Mouse (Mus musculus) frontal cortex, postnatal 14 days (tissue): ENCODE measurements around the gene Galntl6.

Source experiments
- DNase-seq, 2 experiments: peaks; one replicate each; pipeline ENCODE4 v3.0.0; 2022; ENCODE audit warnings: low spot score in 2 of 2

Gene Galntl6

GRCm38 (mm10) chr8:58912196-58912839 is at the start of gene Galntl6:
Gene Galntl6, minus strand, starts transcription at chr8:58912640.
- DNase-seq: peak; percentile 18 to 52

- no peak for DNase-seq
Observed at GRCm38 (mm10) chr8:58957195-58957739, 44.8 kb upstream of the Galntl6 start.

- no peak for DNase-seq
Observed at GRCm38 (mm10) chr8:58943773-58944172, 31.3 kb upstream of the Galntl6 start.

- no peak for DNase-seq
Observed at GRCm38 (mm10) chr8:58931066-58931465, 18.6 kb upstream of the Galntl6 start.

GRCm38 (mm10) chr8:58915142-58915541 is 2.7 kb upstream of the Galntl6 start:
- DNase-seq: no peak

GRCm38 (mm10) chr8:58913640-58913968 is 1.2 kb upstream of the Galntl6 start:
- DNase-seq: no peak

- peak; percentile 15 to 20 for DNase-seq
Observed at GRCm38 (mm10) chr8:58912840-58913639, 600 bp upstream of the Galntl6 start.

GRCm38 (mm10) chr8:58911677-58912076 is 763 bp downstream of the Galntl6 start, which contains the start of gene BC030500:
Gene BC030500, plus strand, starts transcription at chr8:58911755.
- DNase-seq: no peak

- no peak for DNase-seq
Observed at GRCm38 (mm10) chr8:58904465-58904864, 8.0 kb downstream of the Galntl6 start.

- DNase-seq: no peak
Observed at GRCm38 (mm10) chr8:58895960-58896359, 16.5 kb downstream of the Galntl6 start.

- DNase-seq: no peak
Observed at GRCm38 (mm10) chr8:58890591-58890990, 21.8 kb downstream of the Galntl6 start.

GRCm38 (mm10) chr8:58886405-58886804 is 26.0 kb downstream of the Galntl6 start:
- no peak for DNase-seq

GRCm38 (mm10) chr8:58824347-58824746 is 88.1 kb downstream of the Galntl6 start:
- DNase-seq: no peak

- no peak for DNase-seq
Observed at GRCm38 (mm10) chr8:58805190-58805589, 107.2 kb downstream of the Galntl6 start.

- no peak for DNase-seq
Observed at GRCm38 (mm10) chr8:58801847-58802246, 110.6 kb downstream of the Galntl6 start.

GRCm38 (mm10) chr8:58753769-58754168 is 158.7 kb downstream of the Galntl6 start:
- DNase-seq: no peak

- no peak for DNase-seq
Observed at GRCm38 (mm10) chr8:58737963-58738362, 174.5 kb downstream of the Galntl6 start.

GRCm38 (mm10) chr8:58691761-58692160 is 220.7 kb downstream of the Galntl6 start:
- no peak for DNase-seq

GRCm38 (mm10) chr8:58677847-58678450 is 234.5 kb downstream of the Galntl6 start:
- DNase-seq: no peak

- DNase-seq: no peak
Observed at GRCm38 (mm10) chr8:58669075-58669474, 243.4 kb downstream of the Galntl6 start.

GRCm38 (mm10) chr8:58660019-58660418 is 252.4 kb downstream of the Galntl6 start:
- DNase-seq: no peak

- no peak for DNase-seq
Observed at GRCm38 (mm10) chr8:58655631-58656030, 256.8 kb downstream of the Galntl6 start.
